In genomic region chr2:65450449-65451360, GRCm38 (mm10) we compare ENCODE assay signal across 16 mouse cellular contexts.
A peak's percentile ranks its signal among the peaks of the same experiment; 100 is the strongest.
DNase-seq lines count a peak whose midpoint lies in the region; ATAC-seq and TF ChIP-seq lines count a peak whose summit lies in the region.
"Had no signal": no experiment of that assay in that cellular context is flagged by ENCODE, and none has a peak within 500 bp of the region (broad histone marks: within the 10 kb centered on the region; RNA-seq: fewer than 3 reads in every experiment).

No protein-coding gene starts in this region.

- peak; percentile 82 for ATAC-seq in midbrain, embryonic 11.5 days (ENCODE audit: low FRiP score)
- peak; percentile 37; the same call in 1 of the 2 replicates for ATAC-seq in forebrain, embryonic 14.5 days
- peak; percentile 93 for ATAC-seq in neural tube, embryonic 15.5 days (ENCODE audit: low FRiP score)
- no peak for ATAC-seq in liver, embryonic 11.5 days (replicated peaks; ENCODE audit: low FRiP score)
- ATAC-seq: CD4-positive, CD25-positive, alpha-beta regulatory T cell, adult 4 months had no signal

- H3K4me1 ChIP-seq in midbrain, embryonic 11.5 days (ENCODE audit: control insufficient read depth, insufficient read depth, low read length) = no peaks in the 10 kb centered on the region
- H3K4me1 ChIP-seq in midbrain, embryonic 10.5 days = peaks cover 3% of the 10 kb centered on the region; the same call in 1 of the 2 replicates
- no peaks in the 10 kb centered on the region for H3K4me1 ChIP-seq in forebrain, embryonic 14.5 days (ENCODE audit: control insufficient read depth, insufficient read depth, low read length)
- H3K4me1 ChIP-seq in neural tube, embryonic 15.5 days = peaks cover 6% of the 10 kb centered on the region; the same call in 1 of the 2 replicates
- H3K4me1 ChIP-seq in liver, embryonic 11.5 days (replicated peaks; ENCODE audit: control insufficient read depth, insufficient read depth, low read length) = no peaks in the 10 kb centered on the region
- H3K4me1 ChIP-seq: heart, embryonic 13.5 days had no signal

- DNase-seq in midbrain, embryonic 11.5 days (ENCODE audit: low spot score, missing footprints) = peak; percentile 82
- no peak for DNase-seq in midbrain, embryonic 10.5 days (ENCODE audit: low spot score)
- DNase-seq in forebrain, embryonic 14.5 days (ENCODE audit: low spot score) = peak; percentile 32
- peak; percentile 28 to 32 for DNase-seq in layer of hippocampus, adult 2 months (ENCODE audit: low spot score in 2 of 2)
- no peak for DNase-seq in liver, embryonic 11.5 days (ENCODE audit: low spot score)
- DNase-seq in ovary, postnatal 10 days (ENCODE audit: low spot score) = no peak
- no peak for DNase-seq in c-Kit-positive CD71-positive TER-119-positive erythroid progenitor cells, embryonic 14.5 days (ENCODE audit: low spot score)
- DNase-seq: adrenal gland, postnatal 36 days; cerebellum, adult 9-11 months; gastrocnemius, postnatal 25 days; kidney, postnatal 4 days; left cerebral cortex, postnatal 4 days had no signal

- H3K4me2 ChIP-seq in midbrain, embryonic 11.5 days = no peak overlapping the region
- no peak overlapping the region for H3K4me2 ChIP-seq in forebrain, embryonic 14.5 days (ENCODE audit: low read length)
- no peak overlapping the region for H3K4me2 ChIP-seq in neural tube, embryonic 15.5 days
- H3K4me2 ChIP-seq in liver, embryonic 11.5 days = no peak overlapping the region
- H3K4me2 ChIP-seq: heart, embryonic 13.5 days had no signal

- H3K4me3 ChIP-seq in midbrain, embryonic 11.5 days (ENCODE audit: low read depth, low read length) = no peak overlapping the region
- no peak overlapping the region for H3K4me3 ChIP-seq in midbrain, embryonic 10.5 days
- no peak overlapping the region for H3K4me3 ChIP-seq in forebrain, embryonic 14.5 days (ENCODE audit: low read depth, low read length)
- no peak overlapping the region for H3K4me3 ChIP-seq in layer of hippocampus, adult 2 months
- no peak overlapping the region for H3K4me3 ChIP-seq in neural tube, embryonic 15.5 days (replicated peaks)
- H3K4me3 ChIP-seq in liver, embryonic 11.5 days (ENCODE audit: low read depth, low read length) = no peak overlapping the region
- H3K4me3 ChIP-seq: heart, embryonic 13.5 days had no signal

- no peak overlapping the region for H3K27ac ChIP-seq in midbrain, embryonic 11.5 days (ENCODE audit: low read depth, low read length)
- no peak overlapping the region for H3K27ac ChIP-seq in midbrain, embryonic 10.5 days (replicated peaks)
- no peak overlapping the region for H3K27ac ChIP-seq in forebrain, embryonic 14.5 days (ENCODE audit: low read depth, low read length)
- H3K27ac ChIP-seq in layer of hippocampus, adult 2 months = peak overlapping the region; percentile 77
- H3K27ac ChIP-seq in neural tube, embryonic 15.5 days (replicated peaks) = peak overlapping the region; percentile 58; the same call in 1 of the 2 replicates
- no peak overlapping the region for H3K27ac ChIP-seq in liver, embryonic 11.5 days (ENCODE audit: low read depth, low read length)
- H3K27ac ChIP-seq: heart, embryonic 13.5 days; stomach, postnatal 0 days had no signal

- no peaks in the 10 kb centered on the region for H3K9me3 ChIP-seq in midbrain, embryonic 11.5 days (ENCODE audit: control insufficient read depth, low read length)
- no peaks in the 10 kb centered on the region for H3K9me3 ChIP-seq in midbrain, embryonic 10.5 days (replicated peaks)
- H3K9me3 ChIP-seq in forebrain, embryonic 14.5 days (replicated peaks; ENCODE audit: control insufficient read depth, low read length) = no peaks in the 10 kb centered on the region
- H3K9me3 ChIP-seq in neural tube, embryonic 15.5 days (replicated peaks) = no peaks in the 10 kb centered on the region
- no peaks in the 10 kb centered on the region for H3K9me3 ChIP-seq in liver, embryonic 11.5 days (ENCODE audit: control insufficient read depth, low read length)
- H3K9me3 ChIP-seq: heart, embryonic 13.5 days had no signal

- no peaks in the 10 kb centered on the region for H3K27me3 ChIP-seq in midbrain, embryonic 11.5 days (ENCODE audit: control insufficient read depth, insufficient read depth, low read length)
- H3K27me3 ChIP-seq in midbrain, embryonic 10.5 days (ENCODE audit: low read depth, poor library complexity, severe bottlenecking) = no peaks in the 10 kb centered on the region
- H3K27me3 ChIP-seq in forebrain, embryonic 14.5 days (replicated peaks; ENCODE audit: control insufficient read depth, insufficient read depth, low read length) = no peaks in the 10 kb centered on the region
- no peaks in the 10 kb centered on the region for H3K27me3 ChIP-seq in neural tube, embryonic 15.5 days (replicated peaks)
- no peaks in the 10 kb centered on the region for H3K27me3 ChIP-seq in liver, embryonic 11.5 days (replicated peaks; ENCODE audit: control insufficient read depth, insufficient read depth, low read length)
- H3K27me3 ChIP-seq: heart, embryonic 13.5 days had no signal

- H3K36me3 ChIP-seq in midbrain, embryonic 11.5 days (ENCODE audit: control insufficient read depth, insufficient read depth, low read length) = no peaks in the 10 kb centered on the region
- H3K36me3 ChIP-seq in midbrain, embryonic 10.5 days = no peaks in the 10 kb centered on the region
- H3K36me3 ChIP-seq in forebrain, embryonic 14.5 days (ENCODE audit: control insufficient read depth, insufficient read depth, low read length) = no peaks in the 10 kb centered on the region
- no peaks in the 10 kb centered on the region for H3K36me3 ChIP-seq in neural tube, embryonic 15.5 days
- H3K36me3 ChIP-seq in liver, embryonic 11.5 days (ENCODE audit: control insufficient read depth, insufficient read depth, low read length) = no peaks in the 10 kb centered on the region
- H3K36me3 ChIP-seq: heart, embryonic 13.5 days had no signal

- H3K9ac ChIP-seq in midbrain, embryonic 11.5 days (ENCODE audit: low read length) = no peak overlapping the region
- H3K9ac ChIP-seq in forebrain, embryonic 14.5 days (ENCODE audit: low read length) = no peak overlapping the region
- H3K9ac ChIP-seq in neural tube, embryonic 15.5 days (replicated peaks) = no peak overlapping the region
- H3K9ac ChIP-seq in liver, embryonic 11.5 days (ENCODE audit: low read depth, low read length) = no peak overlapping the region
- H3K9ac ChIP-seq: heart, embryonic 13.5 days had no signal

- no peak for TF ChIP-seq CTCF in layer of hippocampus, adult 2 months (conservative IDR thresholded peaks at IDR 0.05)

- 45% methylated on average over 2 of the region's 2 CpGs for whole genome bisulfite sequencing in midbrain, embryonic 11.5 days
- 44% methylated on average over 2 of the region's 2 CpGs for WGBS in midbrain, embryonic 10.5 days
- WGBS in forebrain, embryonic 14.5 days = 46% methylated on average over 2 of the region's 2 CpGs
- 29% methylated on average over 2 of the region's 2 CpGs for WGBS in neural tube, embryonic 15.5 days
- 59% methylated on average over 2 of the region's 2 CpGs for WGBS in liver, embryonic 11.5 days

Comparison
In these comparisons a context has a peak if more than half of its experiments do, and no peak if none do; other contexts are left out.
1. DNase-seq: peak in midbrain, embryonic 11.5 days (single experiment), forebrain, embryonic 14.5 days (single experiment) and layer of hippocampus, adult 2 months (2 of 2); none in midbrain, embryonic 10.5 days (single experiment), liver, embryonic 11.5 days (single experiment), ovary, postnatal 10 days (single experiment) and c-Kit-positive CD71-positive TER-119-positive erythroid progenitor cells, embryonic 14.5 days (single experiment).
2. H3K27ac ChIP-seq: peak in layer of hippocampus, adult 2 months (single experiment) and neural tube, embryonic 15.5 days (single experiment); none in midbrain, embryonic 11.5 days (single experiment), midbrain, embryonic 10.5 days (single experiment), forebrain, embryonic 14.5 days (single experiment) and liver, embryonic 11.5 days (single experiment).